In genomic region chr7:126848794-126849193, GRCm38 (mm10) we compare ENCODE assay signal across 10 mouse cellular contexts. TPM values are rescaled to one million over a fixed set of nuclear protein-coding genes. Genes with fewer than 3 reads are reported as not detected.
DNase-seq lines count a peak whose midpoint lies in the region; ATAC-seq and TF ChIP-seq lines count a peak whose summit lies in the region.
"Had no signal": no experiment of that assay in that cellular context is flagged by ENCODE, and none has a peak within 500 bp of the region (broad histone marks: within the 10 kb centered on the region; RNA-seq: fewer than 3 reads in every experiment).

No protein-coding gene starts in this region.

- H3K9me3 ChIP-seq in heart, embryonic 14.5 days (ENCODE audit: control insufficient read depth, low read length), result no peaks in the 10 kb centered on the region
- H3K9me3 ChIP-seq in hindbrain, embryonic 13.5 days, result no peaks in the 10 kb centered on the region
- no peaks in the 10 kb centered on the region for H3K9me3 ChIP-seq in midbrain, embryonic 15.5 days

- H3K4me2 ChIP-seq in heart, embryonic 14.5 days (ENCODE audit: low read length), result 0 out of 2 replicates have a peak overlapping the region, but pooled peaks have one; percentile 97
- H3K4me2 ChIP-seq in hindbrain, embryonic 13.5 days, result peak overlapping the region; percentile 99
- H3K4me2 ChIP-seq in midbrain, embryonic 15.5 days, result peak overlapping the region; percentile 99

- no peak for TF ChIP-seq CTCF in cortical plate, adult 2 months (IDR thresholded peaks at IDR 0.05; ENCODE audit: extremely low read depth, insufficient read depth, low read length)

- no peak for ATAC-seq in heart, embryonic 14.5 days (ENCODE audit: insufficient number of reproducible peaks, insufficient read depth, low FRiP score, low read depth)
- ATAC-seq in hindbrain, embryonic 13.5 days (ENCODE audit: low FRiP score), result 0 out of 2 replicates have a peak, but pooled peaks have one; percentile 9
- ATAC-seq in midbrain, embryonic 15.5 days (replicated peaks), result peak; percentile 31; the same call in 1 of the 2 replicates

- peak; percentile 61; the same call in 1 of the 2 replicates for TF ChIP-seq POLR2A in cortical plate, adult 2 months (IDR thresholded peaks at IDR 0.05; ENCODE audit: extremely low read depth, insufficient read depth, low read length)

- 33% methylated on average over 10 of the region's 10 CpGs for WGBS in heart, embryonic 14.5 days
- WGBS in hindbrain, embryonic 13.5 days, result 21% methylated on average over 10 of the region's 10 CpGs
- WGBS in midbrain, embryonic 15.5 days, result 17% methylated on average over 10 of the region's 10 CpGs

- peaks cover 5 to 10% of the 10 kb centered on the region in 2 experiments; a peak in 3 of 4 replicates for H3K4me1 ChIP-seq in heart, embryonic 14.5 days (ENCODE audit: control insufficient read depth in 2 of 2, insufficient read depth in 2 of 2, low read length in 2 of 2)
- H3K4me1 ChIP-seq in cortical plate, adult 2 months (ENCODE audit: control insufficient read depth, insufficient read depth, low read length), result no peaks in the 10 kb centered on the region
- peaks cover 23% of the 10 kb centered on the region for H3K4me1 ChIP-seq in hindbrain, embryonic 13.5 days (replicated peaks)
- H3K4me1 ChIP-seq in midbrain, embryonic 15.5 days, result peaks cover 27% of the 10 kb centered on the region

- H3K4me3 ChIP-seq in heart, embryonic 14.5 days (ENCODE audit: control insufficient read depth in 1 of 2, insufficient read depth in 1 of 2, low read depth in 1 of 2, low read length in 2 of 2), result peak overlapping the region in 1 of 2 experiments; percentile 58; a peak in 1 of 4 replicates
- peak overlapping the region; percentile 40 for H3K4me3 ChIP-seq in cortical plate, adult 2 months (ENCODE audit: insufficient read depth, low read length)
- H3K4me3 ChIP-seq in hindbrain, embryonic 13.5 days, result peak overlapping the region; percentile 57
- H3K4me3 ChIP-seq in midbrain, embryonic 15.5 days, result peak overlapping the region; percentile 60

- peaks cover 34% of the 10 kb centered on the region for H3K27me3 ChIP-seq in heart, embryonic 14.5 days (ENCODE audit: control insufficient read depth, insufficient read depth, low read length)
- peaks cover 58% of the 10 kb centered on the region for H3K27me3 ChIP-seq in hindbrain, embryonic 13.5 days
- H3K27me3 ChIP-seq in midbrain, embryonic 15.5 days (replicated peaks), result no peaks in the 10 kb centered on the region; the same call in 1 of the 2 replicates

- H3K9ac ChIP-seq in heart, embryonic 14.5 days (ENCODE audit: low read length), result no peak overlapping the region
- peak overlapping the region; percentile 77 for H3K9ac ChIP-seq in hindbrain, embryonic 13.5 days
- H3K9ac ChIP-seq in midbrain, embryonic 15.5 days, result peak overlapping the region; percentile 72

- no peak overlapping the region for H3K27ac ChIP-seq in heart, embryonic 14.5 days (replicated peaks in 1 of 2; ENCODE audit: control insufficient read depth in 1 of 2, insufficient read depth in 1 of 2, low read depth in 2 of 2, low read length in 2 of 2)
- 0 out of 2 replicates have a peak overlapping the region, but pooled peaks have one; percentile 16 for H3K27ac ChIP-seq in cortical plate, adult 2 months (ENCODE audit: insufficient read depth, low read length)
- no peak overlapping the region for H3K27ac ChIP-seq in hindbrain, embryonic 13.5 days
- no peak overlapping the region for H3K27ac ChIP-seq in midbrain, embryonic 15.5 days

- H3K36me3 ChIP-seq in heart, embryonic 14.5 days (ENCODE audit: control insufficient read depth, insufficient read depth, low read length), result peaks cover 23% of the 10 kb centered on the region
- peaks cover 28% of the 10 kb centered on the region for H3K36me3 ChIP-seq in hindbrain, embryonic 13.5 days
- H3K36me3 ChIP-seq in midbrain, embryonic 15.5 days (replicated peaks), result peaks cover 5% of the 10 kb centered on the region; the same call in 1 of the 2 replicates

- DNase-seq in heart, adult 18-20 months, result no peak
- no peak for DNase-seq in thymus, postnatal 0 days (ENCODE audit: low spot score)
- no peak for DNase-seq in spleen, postnatal 14 days (ENCODE audit: low spot score in 2 of 2)
- no peak for DNase-seq in kidney, adult 18-20 months
- DNase-seq: heart, postnatal 14 days had no signal

RNA-seq across cellular contexts. Expression of gene Doc2a, which starts 1.6 kb away (rescaled TPM):
- polyA plus RNA-seq in heart, embryonic 14.5 days (2014; fragmentation: Nextera tagmentation; extraction: Ambion mirVana), result 0.14 TPM in 1 of 2 replicates, not detected in the other
- total RNA-seq in heart, adult 18-20 months (2021), result not detected
- 45.9 and 52.6 TPM in 2 replicates for polyA plus RNA-seq in cortical plate, adult 2 months (2012; rRNA removed)
- 7.1 and 9.3 TPM in 2 replicates for polyA plus RNA-seq in hindbrain, embryonic 13.5 days (2015; fragmentation: Nextera tagmentation; extraction: Ambion mirVana)
- polyA plus RNA-seq in midbrain, embryonic 15.5 days (2015; fragmentation: Nextera tagmentation; extraction: Ambion mirVana), result 19.8 and 23.8 TPM in 2 replicates
- 0.21 and 0.33 TPM in 2 replicates for polyA plus RNA-seq in thymus, postnatal 0 days (2015; fragmentation: Nextera tagmentation; extraction: Ambion mirVana)
- total RNA-seq: heart, postnatal 14 days had no signal

RNA-seq across cellular contexts. Expression of gene Hirip3, which starts 13.0 kb away (rescaled TPM):
- 10.7 and 11.5 TPM in 2 replicates for polyA plus RNA-seq in heart, embryonic 14.5 days (2014; fragmentation: Nextera tagmentation; extraction: Ambion mirVana)
- total RNA-seq in heart, adult 18-20 months (2021), result 1 to 10 TPM; 5.0 to 6.4 TPM
- 58.5 and 69.2 TPM in 2 replicates for polyA plus RNA-seq in cortical plate, adult 2 months (2012; rRNA removed)
- 20.2 and 25.7 TPM in 2 replicates for polyA plus RNA-seq in hindbrain, embryonic 13.5 days (2015; fragmentation: Nextera tagmentation; extraction: Ambion mirVana)
- polyA plus RNA-seq in midbrain, embryonic 15.5 days (2015; fragmentation: Nextera tagmentation; extraction: Ambion mirVana), result 16.7 and 22.8 TPM in 2 replicates
- 16.9 and 22.6 TPM in 2 replicates for polyA plus RNA-seq in thymus, postnatal 0 days (2015; fragmentation: Nextera tagmentation; extraction: Ambion mirVana)

RNA-seq across cellular contexts. Expression of gene Ino80e, which starts 13.4 kb away (rescaled TPM):
- polyA plus RNA-seq in heart, embryonic 14.5 days (2014; fragmentation: Nextera tagmentation; extraction: Ambion mirVana), result 47.9 and 51.9 TPM in 2 replicates
- 10 to 100 TPM; 17.2 to 19.1 TPM for total RNA-seq in heart, adult 18-20 months (2021)
- polyA plus RNA-seq in cortical plate, adult 2 months (2012; rRNA removed), result 55.6 and 59.3 TPM in 2 replicates
- 81.8 and 89.4 TPM in 2 replicates for polyA plus RNA-seq in hindbrain, embryonic 13.5 days (2015; fragmentation: Nextera tagmentation; extraction: Ambion mirVana)
- 94.4 and 100 TPM in 2 replicates for polyA plus RNA-seq in midbrain, embryonic 15.5 days (2015; fragmentation: Nextera tagmentation; extraction: Ambion mirVana)
- 82.9 and 98.9 TPM in 2 replicates for polyA plus RNA-seq in thymus, postnatal 0 days (2015; fragmentation: Nextera tagmentation; extraction: Ambion mirVana)

RNA-seq across cellular contexts. Expression of gene 4930451I11Rik, which starts 17.4 kb away (rescaled TPM):
- polyA plus RNA-seq in heart, embryonic 14.5 days (2014; fragmentation: Nextera tagmentation; extraction: Ambion mirVana), result not detected in 2 replicates
- total RNA-seq in heart, adult 18-20 months (2021), result not detected
- 0.67 TPM in 1 of 2 replicates, not detected in the other for polyA plus RNA-seq in cortical plate, adult 2 months (2012; rRNA removed)
- not detected in 2 replicates for polyA plus RNA-seq in hindbrain, embryonic 13.5 days (2015; fragmentation: Nextera tagmentation; extraction: Ambion mirVana)
- not detected in 2 replicates for polyA plus RNA-seq in midbrain, embryonic 15.5 days (2015; fragmentation: Nextera tagmentation; extraction: Ambion mirVana)
- polyA plus RNA-seq in thymus, postnatal 0 days (2015; fragmentation: Nextera tagmentation; extraction: Ambion mirVana), result not detected in 2 replicates
- total RNA-seq: heart, postnatal 14 days had no signal
- polyA plus RNA-seq: lung, embryonic 16.5 days had no signal

RNA-seq across cellular contexts. Expression of gene Taok2, which starts 35.7 kb away (rescaled TPM):
- polyA plus RNA-seq in heart, embryonic 14.5 days (2014; fragmentation: Nextera tagmentation; extraction: Ambion mirVana), result 19.8 and 21.7 TPM in 2 replicates
- 10 to 100 TPM; 35.6 to 38.4 TPM for total RNA-seq in heart, adult 18-20 months (2021)
- polyA plus RNA-seq in cortical plate, adult 2 months (2012; rRNA removed), result 103 and 104 TPM in 2 replicates
- 57.2 and 57.4 TPM in 2 replicates for polyA plus RNA-seq in hindbrain, embryonic 13.5 days (2015; fragmentation: Nextera tagmentation; extraction: Ambion mirVana)
- polyA plus RNA-seq in midbrain, embryonic 15.5 days (2015; fragmentation: Nextera tagmentation; extraction: Ambion mirVana), result 66.8 and 70.9 TPM in 2 replicates
- 21.2 and 26.6 TPM in 2 replicates for polyA plus RNA-seq in thymus, postnatal 0 days (2015; fragmentation: Nextera tagmentation; extraction: Ambion mirVana)
